Mouse (Mus musculus): ENCODE results near the gene Hipk4.
"Not testable (repeated sequence)": the region's sequence is repeated elsewhere in the genome, so short reads cannot be mapped to it uniquely, and the experiment has no call there.

Hipk4 gene

DNA sequence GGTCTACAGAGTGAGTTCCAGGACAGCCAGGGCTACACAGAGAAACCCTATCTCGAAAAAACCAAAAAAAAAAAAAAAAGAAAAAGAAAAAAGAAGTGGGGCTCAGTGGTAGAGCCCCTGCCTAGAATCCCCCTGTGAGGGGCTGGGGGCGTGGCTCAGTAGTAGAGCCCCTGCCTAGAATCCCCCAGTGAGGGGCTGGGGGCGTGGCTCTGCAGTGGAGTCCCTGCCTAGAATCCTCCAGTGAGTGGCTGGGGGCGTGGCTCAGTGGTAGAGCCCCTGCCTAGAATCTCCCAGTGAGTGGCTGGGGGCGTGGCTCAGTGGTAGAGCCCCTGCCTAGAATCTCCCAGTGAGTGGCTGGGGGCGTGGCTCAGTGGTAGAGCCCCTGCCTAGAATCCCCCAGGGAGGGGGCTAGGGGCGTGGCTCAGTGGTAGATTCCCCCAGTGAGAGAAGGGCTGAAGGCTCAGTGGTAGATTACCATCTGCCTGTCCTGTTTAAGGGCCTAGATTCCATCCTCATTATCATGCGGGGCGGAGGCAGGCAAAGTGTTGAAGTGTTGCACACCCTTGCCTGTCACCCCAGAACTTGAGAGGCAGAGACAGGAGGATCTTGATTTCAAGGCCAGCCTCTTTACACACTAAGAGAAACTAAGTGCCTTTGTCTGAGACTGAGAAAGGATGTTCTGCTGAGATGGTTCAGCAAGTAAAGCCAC lies 28.3 kb upstream of the Hipk4 start:
- DNase-seq, result not testable (repeated sequence)

DNA sequence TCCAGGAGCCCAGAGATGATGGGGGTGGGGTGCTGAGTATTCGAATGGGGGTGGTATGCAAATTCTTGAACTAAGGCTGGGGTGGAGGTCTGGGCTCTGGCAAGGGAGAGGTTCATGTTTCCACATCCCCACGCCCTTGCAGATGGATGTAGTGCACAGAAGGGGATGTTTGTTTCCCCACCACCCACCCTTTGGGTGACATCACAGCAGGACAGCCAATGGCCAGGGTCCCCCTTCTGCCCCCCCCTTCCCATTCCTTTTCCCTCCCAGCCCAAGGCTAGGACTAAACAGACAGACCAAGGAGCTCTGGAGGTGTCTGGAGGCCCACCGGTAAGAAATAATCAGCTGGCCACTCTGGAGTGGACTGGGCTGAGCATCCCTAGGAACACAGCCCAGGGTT lies 24.0 kb upstream of the Hipk4 start, which contains the start of gene Prx:
Gene Prx, plus strand, starts transcription at position 289 of the 400 bp plus-strand sequence.
- DNase-seq, result no peak

DNA sequence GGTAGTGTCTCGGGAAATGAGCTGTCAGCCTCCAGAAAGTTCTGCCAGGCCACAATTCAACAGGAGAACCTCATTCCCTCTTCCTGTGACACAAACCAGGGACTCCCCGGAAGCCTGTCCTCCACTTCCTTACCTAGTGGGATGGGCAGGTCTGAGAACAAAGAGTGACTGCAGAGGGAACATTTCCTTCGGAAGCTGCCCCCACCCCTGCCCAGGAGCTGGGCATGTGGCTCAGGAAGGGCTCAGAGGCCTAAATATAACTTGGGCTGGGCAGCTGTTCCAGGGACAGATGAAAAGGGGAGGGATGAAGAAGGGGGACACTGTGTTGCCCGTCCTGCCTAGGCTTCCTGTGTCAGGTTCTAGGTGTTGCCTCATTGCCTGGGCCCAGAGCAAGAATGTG lies 21.4 kb upstream of the Hipk4 start:
- no peak for DNase-seq

DNA sequence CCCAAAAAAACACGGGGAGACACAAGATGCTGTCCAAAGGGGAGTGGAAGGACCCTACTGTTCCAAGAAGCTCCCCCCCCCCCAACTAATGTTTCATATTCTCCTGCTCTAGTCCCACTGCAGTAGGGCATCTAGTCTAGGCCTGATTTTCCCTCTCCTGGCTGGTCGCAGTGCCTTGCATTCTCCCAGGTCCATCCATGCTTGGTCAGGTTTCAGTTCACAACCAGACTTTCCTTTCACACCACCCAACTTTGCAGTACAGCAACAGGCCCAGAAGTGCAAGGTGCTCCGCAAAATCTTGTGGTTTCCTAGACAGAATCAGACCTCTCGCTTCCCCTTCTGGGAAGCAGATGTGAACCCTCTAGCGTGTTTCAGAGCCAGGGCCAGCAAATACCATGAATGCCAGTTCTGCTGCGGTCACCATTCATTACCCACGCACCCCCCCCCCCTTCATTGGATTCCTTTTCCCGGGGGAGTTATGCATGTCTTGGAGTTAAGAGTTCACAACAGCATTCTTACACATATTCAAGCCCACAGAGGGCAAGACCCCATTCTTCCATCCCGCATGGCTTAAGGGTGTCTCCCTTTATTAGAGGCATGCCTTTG lies 16.2 kb upstream of the Hipk4 start:
- DNase-seq, result peak; percentile 42 to 43

DNA sequence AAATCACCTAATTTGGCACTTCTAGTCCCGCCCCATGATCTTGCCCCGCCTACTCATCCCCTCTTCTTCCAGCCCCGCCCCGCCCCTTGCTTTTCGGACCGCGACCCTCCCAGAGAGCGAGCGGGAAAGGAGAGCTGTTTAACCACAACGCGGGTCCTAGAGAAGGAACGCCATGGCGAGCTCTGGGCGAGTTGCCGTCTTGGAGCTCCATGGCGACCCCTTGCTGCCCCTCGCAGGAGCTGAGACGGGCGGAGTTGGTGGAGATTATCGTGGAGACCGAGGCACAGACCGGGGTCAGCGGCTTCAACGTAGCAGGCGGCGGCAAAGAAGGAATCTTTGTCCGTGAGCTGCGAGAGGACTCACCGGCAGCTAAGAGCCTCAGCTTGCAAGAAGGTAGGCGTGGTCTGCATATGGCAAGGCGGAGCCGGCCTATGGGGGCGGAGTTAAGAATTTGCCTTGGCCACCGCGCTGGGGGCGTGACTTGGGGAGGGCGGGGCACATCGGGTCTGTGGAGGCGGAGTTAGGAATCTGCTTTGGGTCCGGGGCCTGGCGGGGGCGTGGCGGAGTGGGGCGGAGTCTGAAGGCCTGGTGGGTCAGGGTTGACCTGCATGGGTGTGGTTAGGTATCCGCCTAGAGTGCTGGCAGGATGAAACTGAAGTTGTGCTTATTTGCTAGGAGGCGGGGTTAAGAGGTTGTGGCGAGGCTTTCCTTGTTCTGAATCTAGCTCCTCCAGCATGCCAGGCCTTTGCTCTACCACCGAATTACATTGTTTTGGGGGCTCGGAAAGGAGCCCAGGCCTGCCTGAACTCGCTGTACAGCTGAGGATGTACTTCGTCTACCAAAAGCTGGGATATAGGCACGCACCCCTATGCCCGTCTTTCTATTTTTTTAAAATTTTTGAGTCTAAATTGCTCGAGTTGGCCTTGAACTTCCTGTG lies 15.1 kb upstream of the Hipk4 start:
- DNase-seq, result peak; percentile 100

GRCm38 (mm10) chr7:27508648-27509005 lies 14.4 kb upstream of the Hipk4 start:
- peak; percentile 77 to 83 for DNase-seq

GRCm38 (mm10) chr7:27510809-27511208 lies 12.3 kb upstream of the Hipk4 start:
- DNase-seq, result no peak

DNA sequence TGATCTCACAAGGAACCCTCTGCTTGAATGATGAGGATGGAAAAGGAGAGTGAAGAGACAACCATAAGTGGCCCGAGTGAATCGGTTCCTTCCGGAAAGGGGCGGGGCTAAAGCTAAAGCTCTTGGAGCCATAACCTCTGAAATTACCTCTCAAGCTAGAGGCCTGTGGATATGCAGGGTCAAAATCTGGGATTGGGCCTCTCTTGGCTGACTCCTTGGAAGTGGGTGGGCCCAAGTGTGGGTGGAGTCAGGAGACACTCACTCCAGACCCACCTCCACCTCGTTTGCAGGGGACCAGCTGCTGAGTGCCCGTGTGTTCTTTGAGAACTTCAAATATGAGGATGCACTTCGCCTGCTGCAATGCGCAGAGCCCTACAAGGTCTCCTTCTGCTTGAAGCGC lies 8.1 kb upstream of the Hipk4 start:
- no peak for DNase-seq

GRCm38 (mm10) chr7:27518314-27518713 lies 4.8 kb upstream of the Hipk4 start:
- no peak for DNase-seq

- DNase-seq, result no peak
Measured at GRCm38 (mm10) chr7:27520104-27520503, 3.0 kb upstream of the Hipk4 start.

GRCm38 (mm10) chr7:27520599-27520998 lies 2.5 kb upstream of the Hipk4 start:
- DNase-seq, result no peak

- DNase-seq, result no peak
Measured at GRCm38 (mm10) chr7:27523805-27524204, 738 bp downstream of the Hipk4 start.

DNA sequence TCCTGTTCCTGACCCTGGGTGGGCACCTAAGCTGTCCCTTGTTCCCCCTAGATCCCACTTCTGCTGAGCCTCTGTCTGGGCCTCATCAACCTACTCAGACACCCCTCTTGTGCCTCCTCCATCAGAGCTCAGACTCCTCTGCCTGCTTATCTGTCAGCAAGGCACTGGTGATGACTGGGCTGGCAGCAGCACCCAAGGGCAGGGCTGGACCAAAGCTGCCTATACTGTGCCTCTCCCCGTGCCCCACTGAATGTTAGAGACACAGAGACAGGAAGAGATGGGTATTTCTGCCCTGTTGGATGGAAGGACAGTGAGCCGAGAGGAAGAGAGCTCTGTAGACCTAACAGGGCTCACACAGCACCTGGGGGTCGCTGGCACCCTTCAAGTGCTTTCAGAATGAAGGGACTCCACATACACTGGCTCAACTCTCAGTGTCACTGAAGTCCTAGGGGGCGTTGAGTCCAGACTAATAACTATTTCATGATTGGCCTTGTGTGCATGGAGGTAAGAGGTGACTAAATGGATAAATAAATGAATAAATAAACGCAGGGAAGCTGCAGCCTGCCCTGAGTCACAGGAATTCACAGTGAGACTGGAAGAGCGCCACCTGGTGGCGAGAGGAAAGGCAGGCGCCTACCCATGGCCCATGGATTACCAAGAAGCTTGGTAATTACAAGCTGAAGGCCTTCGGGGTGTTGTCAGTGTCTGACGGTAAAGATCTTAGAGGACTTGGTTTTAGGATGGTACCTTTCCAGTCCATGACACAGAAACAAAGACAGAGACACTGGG lies 3.2 kb downstream of the Hipk4 start:
- DNase-seq, result peak; percentile 82 to 87

DNA sequence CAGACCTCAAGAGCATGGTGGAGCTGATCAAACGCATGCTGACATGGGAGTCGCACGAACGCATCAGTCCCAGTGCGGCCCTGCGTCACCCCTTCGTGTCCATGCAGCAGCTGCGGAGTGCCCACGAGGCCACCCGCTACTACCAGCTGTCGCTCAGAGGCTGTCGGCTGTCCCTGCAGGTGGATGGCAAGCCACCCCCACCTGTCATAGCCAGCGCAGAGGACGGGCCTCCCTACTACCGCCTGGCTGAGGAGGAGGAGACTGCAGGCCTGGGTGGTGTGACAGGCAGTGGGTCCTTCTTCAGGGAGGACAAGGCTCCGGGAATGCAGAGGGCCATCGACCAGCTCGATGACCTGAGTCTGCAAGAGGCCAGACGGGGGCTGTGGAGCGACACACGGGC lies 6.0 kb downstream of the Hipk4 start:
- no peak for DNase-seq

DNA sequence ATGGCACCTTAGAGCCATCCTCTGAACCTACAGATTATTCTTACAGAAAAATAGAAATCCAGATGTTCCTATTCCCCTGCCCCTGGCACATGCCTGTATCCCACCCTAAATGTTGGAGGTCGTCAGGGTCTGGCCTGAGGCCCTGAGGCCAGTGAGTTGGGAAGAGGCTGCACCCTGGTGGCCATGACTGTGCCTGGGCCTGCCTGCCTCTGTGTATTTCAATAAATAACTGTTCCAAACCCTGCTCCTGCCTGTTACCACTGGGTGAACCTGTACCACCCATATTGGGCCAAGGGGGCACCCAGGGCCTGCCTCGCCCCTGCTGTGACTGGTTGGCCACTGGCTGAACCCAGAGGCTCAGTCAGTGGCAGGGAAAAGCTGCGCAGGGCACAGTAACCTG lies 7.9 kb downstream of the Hipk4 start:
- DNase-seq, result no peak

DNA sequence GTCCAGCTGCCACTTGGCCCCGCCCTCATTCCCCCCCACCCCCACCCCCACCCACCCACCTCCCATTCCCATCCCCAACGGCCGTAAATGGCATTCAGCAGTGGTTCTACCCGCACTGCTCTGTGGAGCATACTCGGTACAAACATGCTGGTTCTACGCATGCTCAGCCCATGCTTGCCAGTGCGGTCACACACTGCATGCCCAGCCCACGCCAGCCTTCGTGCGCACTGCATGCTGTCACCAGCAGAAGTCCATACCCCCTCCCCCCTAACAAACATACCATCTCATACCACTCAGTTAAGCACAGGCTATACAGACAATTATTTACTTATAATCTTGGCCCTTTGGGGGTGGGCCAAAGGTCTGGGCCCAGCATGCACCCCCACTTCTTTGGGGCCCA lies 8.6 kb downstream of the Hipk4 start:
- no peak for DNase-seq

DNA sequence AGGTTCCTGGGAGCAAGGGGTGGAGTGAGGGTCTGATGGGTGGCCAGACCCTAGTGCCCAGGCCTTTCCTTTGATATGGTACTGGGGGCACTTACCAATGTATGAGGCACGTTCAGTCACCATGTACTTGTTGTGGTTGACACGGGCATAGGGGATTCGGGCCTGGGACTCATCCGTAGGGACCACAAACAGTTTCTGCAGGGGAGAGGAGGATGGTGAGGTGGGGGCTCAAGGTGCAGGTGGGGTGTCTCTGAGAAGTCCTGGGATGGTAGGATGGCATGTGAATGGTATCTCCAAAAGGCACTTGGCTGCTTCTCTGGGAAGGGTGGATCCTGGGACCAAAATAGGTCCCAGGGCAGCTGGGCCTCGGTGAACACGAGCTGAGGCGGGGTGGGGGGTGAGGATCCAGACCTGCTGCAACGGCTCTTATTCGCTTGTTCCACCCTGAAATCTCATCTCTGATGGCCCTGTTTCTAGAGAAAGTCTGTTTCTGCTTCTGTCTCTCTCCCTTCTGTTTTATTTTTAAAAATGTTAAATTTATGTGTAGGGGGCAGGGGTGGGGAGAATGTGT lies 9.5 kb downstream of the Hipk4 start:
- no peak for DNase-seq

- no peak for DNase-seq
Measured at GRCm38 (mm10) chr7:27535386-27535785, 12.3 kb downstream of the Hipk4 start.

- no peak for DNase-seq
Measured at GRCm38 (mm10) chr7:27536618-27537017, 13.6 kb downstream of the Hipk4 start.

DNA sequence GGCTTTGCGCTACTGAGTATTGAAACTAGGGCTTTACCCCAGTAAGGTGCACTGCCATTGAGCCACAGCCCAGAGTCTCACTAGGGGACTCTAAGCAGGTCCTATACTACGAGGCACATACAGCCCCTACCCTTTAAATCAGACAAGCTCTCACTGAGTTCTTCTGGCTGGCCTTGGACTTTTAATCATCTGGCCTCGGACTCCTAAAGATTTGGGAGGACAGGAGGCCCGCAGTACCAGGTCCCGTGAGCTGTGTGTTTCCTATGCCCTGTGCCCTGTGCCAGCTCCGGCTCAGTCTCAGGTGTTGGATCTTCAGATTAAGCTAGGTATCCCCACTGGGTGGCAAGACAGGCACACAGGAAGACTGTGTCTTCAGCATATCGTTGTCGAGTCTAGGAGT lies 14.9 kb downstream of the Hipk4 start:
- DNase-seq, result no peak

DNA sequence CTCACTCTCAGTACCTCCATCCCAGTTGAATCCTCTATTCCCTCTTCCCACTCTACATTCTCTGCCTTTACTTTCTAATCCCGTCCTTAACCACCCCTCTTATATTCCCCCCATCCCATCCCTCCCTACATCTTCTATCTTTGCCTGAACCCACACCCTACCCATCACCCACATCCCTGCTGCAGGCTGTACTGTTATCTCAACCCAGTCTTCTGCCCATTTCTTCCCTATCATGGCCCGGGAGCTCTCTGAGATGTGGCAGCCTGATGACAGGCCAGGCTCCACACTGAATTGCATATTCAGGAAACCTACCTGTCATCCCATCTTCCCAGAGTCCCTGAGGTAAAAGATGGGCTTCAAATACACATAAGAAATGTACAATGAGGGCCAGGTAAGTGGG lies 15.7 kb downstream of the Hipk4 start:
- no peak for DNase-seq

GRCm38 (mm10) chr7:27540521-27540920 lies 17.5 kb downstream of the Hipk4 start:
- DNase-seq, result no peak

- no peak for DNase-seq
Measured at GRCm38 (mm10) chr7:27540935-27541334, 17.9 kb downstream of the Hipk4 start.

All from B cell, adult 2 months (primary cell).